Mouse (Mus musculus) stomach, postnatal 0 days (tissue): ENCODE results near the gene Rnpepl1.

Source experiments
- CTCF ChIP-seq: IDR thresholded peaks from 2 replicates; pipeline ENCODE4 v1.5.1; 2016; ENCODE audit warnings: antibody characterized with exemption, low read depth, mild to moderate bottlenecking, moderate library complexity
- EP300 ChIP-seq: optimal IDR thresholded peaks from 2 replicates; pipeline ENCODE3; 2016; ENCODE audit warnings: antibody characterized with exemption

DNA sequence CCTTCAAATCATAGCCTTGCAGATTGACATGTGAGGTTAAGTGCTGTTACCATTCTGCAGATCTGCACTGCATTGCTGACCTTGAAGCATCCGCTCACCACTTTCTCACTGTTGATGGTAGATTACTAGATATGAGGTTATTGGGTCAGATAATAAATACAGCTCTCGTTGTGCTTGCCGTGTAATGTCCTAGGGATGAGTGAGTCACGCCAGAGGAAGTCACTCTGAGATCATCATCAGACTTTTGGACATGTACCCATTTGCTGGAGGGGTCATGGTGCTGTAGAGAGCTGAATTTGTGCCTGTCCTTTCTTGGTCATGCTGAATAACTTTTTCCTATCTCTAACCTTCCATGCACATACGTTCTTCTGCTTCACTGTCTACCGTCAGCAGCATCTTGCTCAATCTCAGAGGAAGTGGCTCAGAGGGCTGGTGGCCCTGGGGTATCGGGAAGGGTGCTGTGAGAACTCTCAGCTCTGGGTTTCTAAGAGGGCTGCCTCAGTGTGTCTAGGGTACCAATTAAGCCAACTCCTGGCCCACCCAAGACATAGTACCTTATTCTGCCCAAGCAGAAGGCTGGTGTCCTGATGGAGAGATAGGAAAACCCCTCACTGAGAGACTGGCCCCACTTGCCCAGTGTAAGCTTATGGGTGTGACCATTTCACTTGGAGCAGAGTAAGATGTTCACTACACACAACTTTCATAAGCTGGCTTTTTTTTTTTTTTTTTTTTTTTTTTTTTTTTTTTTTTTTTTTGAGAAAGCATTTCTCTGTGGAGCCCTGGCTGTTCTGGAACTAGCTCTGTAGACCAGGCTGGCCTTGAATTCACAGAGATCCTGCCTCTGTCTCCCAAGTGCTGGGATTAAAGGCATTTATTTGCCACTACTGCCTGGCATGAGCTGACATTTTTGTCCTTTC is 61.6 kb downstream of the Rnpepl1 start:
- TF ChIP-seq CTCF (no peak), EP300 (no peak)
